Mouse (Mus musculus) cerebellum, postnatal 25 days (tissue): ENCODE results near the gene Olfr837.
"Not testable (repeated sequence)": the region's sequence is repeated elsewhere in the genome, so short reads cannot be mapped to it uniquely, and the experiment has no call there.

Experiments used
- DNase-seq, 2 experiments: peaks; one replicate each; pipeline ENCODE4 v3.0.0; 2021; ENCODE audit warnings: mixed read lengths in 2 of 2

The Olfr837 gene

GRCm38 (mm10) chr9:19136017-19136416 is at the start of gene Olfr837:
Gene Olfr837, plus strand, starts transcription at chr9:19136317.
- no peak for DNase-seq

GRCm38 (mm10) chr9:19092889-19093753 is 43.0 kb upstream of the Olfr837 start:
- not testable (repeated sequence) for DNase-seq

- DNase-seq = no peak
Observed at GRCm38 (mm10) chr9:19097286-19097685, 38.8 kb upstream of the Olfr837 start.

DNA sequence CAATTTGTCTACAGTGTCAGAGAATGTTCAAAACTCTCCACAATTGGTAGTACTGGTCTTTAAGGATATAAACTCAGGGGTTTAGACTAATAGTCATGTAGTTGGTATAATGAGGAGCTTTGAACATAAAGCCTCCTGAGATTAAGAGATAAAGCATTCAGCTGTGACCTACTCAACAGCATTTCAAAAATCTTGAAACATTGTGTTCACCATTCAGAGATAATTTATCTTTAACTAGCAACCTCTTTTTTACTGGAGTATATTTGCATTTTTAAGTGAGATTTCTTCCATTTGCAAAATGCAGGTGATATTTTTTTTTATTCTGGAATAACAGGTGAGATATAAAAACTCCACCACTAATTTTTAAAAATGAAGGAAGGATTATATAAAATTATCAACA is 16.0 kb upstream of the Olfr837 start, which contains the start of gene Olfr836:
Gene Olfr836, plus strand, starts transcription at position 301 of the 400 bp plus-strand sequence.
- DNase-seq = no peak

DNA sequence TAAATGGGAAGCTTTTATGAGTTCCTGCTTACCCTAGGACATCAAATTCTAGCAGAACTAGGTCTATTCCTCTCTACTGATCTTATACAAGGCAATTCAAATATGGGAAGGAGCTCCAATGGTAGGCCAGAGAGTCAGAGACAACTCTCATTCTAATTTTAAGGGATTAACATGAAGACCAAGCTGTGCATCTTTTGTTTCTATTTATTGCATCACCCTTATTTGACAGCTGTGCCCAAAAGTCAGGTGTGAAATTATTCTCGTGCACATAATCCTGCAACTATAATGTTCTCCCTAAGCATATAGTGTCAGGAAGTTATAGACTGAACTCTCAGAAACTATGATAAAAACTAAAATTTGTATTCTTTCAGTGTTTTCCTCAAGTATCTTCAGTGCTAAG is 41.1 kb downstream of the Olfr837 start, which contains the start of gene Olfr839-ps1:
Gene Olfr839-ps1, minus strand, starts transcription at position 101 of the 400 bp plus-strand sequence.
- DNase-seq = no peak
